Mouse (Mus musculus): ENCODE measurements at regions not wholly inside any gene's neighbourhood (a gene's known extent, or its start where the extent isn't known, plus 50 kb on each side); places are given as distances from the start of the nearest gene placed in this dataset.

- no peak for TF ChIP-seq POLR2A (IDR thresholded peaks at IDR 0.05; ENCODE audit: borderline replicate concordance, insufficient read depth, low read length)
- no peak for TF ChIP-seq CTCF (IDR thresholded peaks at IDR 0.05; ENCODE audit: borderline replicate concordance, insufficient read depth, low read depth, low read length)
Measured at GRCm38 (mm10) chr16:39533351-39533750, 450.8 kb upstream of the Lsamp start.
